Mouse (Mus musculus) heart, postnatal 0 days (tissue): ENCODE results near the gene Gsdmc3.
"Not testable (repeated sequence)": the region's sequence is repeated elsewhere in the genome, so short reads cannot be mapped to it uniquely, and the experiment has no call there.

Experiments
- CTCF ChIP-seq: IDR thresholded peaks from 2 replicates; pipeline ENCODE4 v1.5.1; 2016; ENCODE audit warnings: antibody characterized with exemption, control low read depth, low read depth
- EP300 ChIP-seq: IDR thresholded peaks from 2 replicates; pipeline ENCODE4 v1.6.1; 2016; ENCODE audit warnings: antibody characterized with exemption, low read depth

GRCm38 (mm10) chr15:63919728-63920127, 41.4 kb upstream of the Gsdmc3 start:
- not testable (repeated sequence) for TF ChIP-seq CTCF, EP300
